31 mouse cellular contexts compared by ENCODE assay signal in the genomic region with DNA sequence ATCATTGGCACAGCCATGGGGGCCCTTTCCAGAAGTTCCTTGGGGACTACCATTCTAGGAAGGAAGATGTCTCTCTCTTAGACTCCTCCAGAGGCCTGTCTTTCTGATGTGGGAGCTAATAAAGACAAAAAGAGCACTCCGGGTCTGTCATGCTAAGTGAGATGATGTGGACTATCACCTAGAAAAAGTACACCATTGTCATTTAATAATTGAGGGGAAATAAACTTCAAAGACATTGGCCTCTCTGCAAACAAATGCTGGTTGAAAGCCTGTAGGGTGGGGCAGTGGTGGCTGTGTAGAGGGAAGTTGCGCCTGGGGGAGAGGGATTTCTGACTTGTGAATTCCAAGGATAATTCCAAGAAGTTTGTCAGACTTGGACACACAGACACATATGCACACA.
"Had no signal": no experiment of that assay in that cellular context is flagged by ENCODE, and none has a peak within 500 bp of the region (broad histone marks: within the 10 kb centered on the region; RNA-seq: fewer than 3 reads in every experiment).

No protein-coding gene starts in this region.

- DNase-seq: left cerebral cortex, postnatal 4 days; liver; liver, embryonic 13.5 days; liver, postnatal 0 days; lung, adult 18-20 months; lung, adult 2 months; lung, embryonic 14.5 days; lung, postnatal 10 days; lung, postnatal 14 days; lung, postnatal 36 days; lung, postnatal 4 days; midbrain, embryonic 14.5 days had no signal

- H3K9me3 ChIP-seq: limb, embryonic 10.5 days; limb, embryonic 15.5 days; liver, embryonic 12.5 days; liver, embryonic 13.5 days; liver, embryonic 15.5 days; lung, embryonic 15.5 days; midbrain, embryonic 15.5 days had no signal

- H3K27me3 ChIP-seq: limb, embryonic 12.5 days; limb, embryonic 13.5 days; limb, embryonic 15.5 days; liver, embryonic 12.5 days; liver, embryonic 13.5 days; liver, embryonic 15.5 days; lung, embryonic 15.5 days; midbrain, embryonic 12.5 days; midbrain, embryonic 13.5 days; midbrain, embryonic 15.5 days; neural tube, embryonic 12.5 days had no signal

- H3K4me1 ChIP-seq: limb, embryonic 10.5 days; limb, embryonic 12.5 days; limb, embryonic 13.5 days; limb, embryonic 15.5 days; liver, embryonic 12.5 days; liver, embryonic 13.5 days; liver, embryonic 15.5 days; lung, embryonic 15.5 days; midbrain, embryonic 10.5 days; midbrain, embryonic 12.5 days; midbrain, embryonic 13.5 days; midbrain, embryonic 15.5 days; neural tube, embryonic 12.5 days had no signal

- H3K4me2 ChIP-seq: limb, embryonic 12.5 days; limb, embryonic 13.5 days; limb, embryonic 15.5 days; liver, embryonic 11.5 days; liver, embryonic 12.5 days; liver, embryonic 13.5 days; liver, embryonic 15.5 days; lung, embryonic 14.5 days; lung, embryonic 15.5 days; midbrain, embryonic 11.5 days; midbrain, embryonic 12.5 days; midbrain, embryonic 13.5 days; midbrain, embryonic 15.5 days; neural tube, embryonic 12.5 days had no signal

- ATAC-seq: liver, embryonic 12.5 days; liver, postnatal 0 days; midbrain, embryonic 13.5 days; midbrain, embryonic 15.5 days; midbrain, embryonic 16.5 days had no signal

- H3K36me3 ChIP-seq: limb, embryonic 10.5 days; limb, embryonic 12.5 days; limb, embryonic 13.5 days; limb, embryonic 15.5 days; liver, embryonic 12.5 days; liver, embryonic 13.5 days; liver, embryonic 15.5 days; lung, embryonic 15.5 days; midbrain, embryonic 10.5 days; midbrain, embryonic 12.5 days; midbrain, embryonic 13.5 days; midbrain, embryonic 15.5 days; neural tube, embryonic 12.5 days had no signal

- H3K27ac ChIP-seq: limb, embryonic 10.5 days; limb, embryonic 12.5 days; limb, embryonic 13.5 days; limb, embryonic 15.5 days; liver, embryonic 12.5 days; liver, embryonic 13.5 days; liver, embryonic 14.5 days; liver, embryonic 15.5 days; lung, embryonic 15.5 days; macrophage; midbrain, embryonic 10.5 days; midbrain, embryonic 12.5 days; midbrain, embryonic 13.5 days; midbrain, embryonic 15.5 days; neural tube, embryonic 12.5 days had no signal

- H3K9ac ChIP-seq: limb, embryonic 12.5 days; limb, embryonic 13.5 days; limb, embryonic 15.5 days; liver, embryonic 12.5 days; liver, embryonic 13.5 days; liver, embryonic 14.5 days; liver, embryonic 15.5 days; liver, postnatal 0 days; lung, embryonic 14.5 days; lung, embryonic 15.5 days; midbrain, embryonic 12.5 days; midbrain, embryonic 13.5 days; midbrain, embryonic 15.5 days; neural tube, embryonic 12.5 days had no signal

- H3K4me3 ChIP-seq: limb, embryonic 10.5 days; limb, embryonic 12.5 days; limb, embryonic 13.5 days; limb, embryonic 15.5 days; liver, embryonic 12.5 days; liver, embryonic 13.5 days; liver, embryonic 15.5 days; lung, embryonic 15.5 days; megakaryocyte, embryonic 14.5 days; midbrain, embryonic 10.5 days; midbrain, embryonic 12.5 days; midbrain, embryonic 13.5 days; midbrain, embryonic 15.5 days; myocyte; neural tube, embryonic 12.5 days had no signal
